Mouse (Mus musculus) midbrain, postnatal 0 days (tissue): ENCODE measurements around the gene Cpeb3. TPM values are rescaled to one million over a fixed set of nuclear protein-coding genes. Genes with fewer than 3 reads are reported as not detected.

Experiments
- ATAC-seq: fragments of 200-750 bp; cut with Nextera tagmentation; 2 replicates; pipeline ENCODE4 v1.8.0; 2017; ENCODE audit warnings: moderate number of reproducible peaks, mild to moderate bottlenecking, moderate TSS enrichment, moderate library complexity; ENCODE audit not compliant: low FRiP score
- DNase-seq: peaks from one replicate; pipeline ENCODE4 v3.0.0-alpha.2; 2015; ENCODE audit warnings: low spot score
- H3K27ac ChIP-seq: fragments of 300-500 bp; sonication (generic); 2 replicates; pipeline ENCODE4 v1.5.1; 2014; ENCODE audit warnings: low read depth, mild to moderate bottlenecking, low read length, mixed read lengths
- H3K27me3 ChIP-seq: fragments of 300-500 bp; sonication (generic); 2 replicates; pipeline ENCODE4 v1.6.1; 2014; ENCODE audit warnings: low read length, control low read depth, mixed read lengths; ENCODE audit not compliant: insufficient read depth
- H3K36me3 ChIP-seq: fragments of 300-500 bp; sonication (generic); 2 replicates; pipeline ENCODE4 v1.6.1; 2014; ENCODE audit warnings: low read length, control low read depth, mixed read lengths; ENCODE audit not compliant: insufficient read depth
- H3K4me1 ChIP-seq: fragments of 300-500 bp; sonication (generic); 2 replicates; pipeline ENCODE4 v1.6.1; 2014; ENCODE audit warnings: mild to moderate bottlenecking, control low read depth, antibody characterized with exemption, low read length, mixed read lengths; ENCODE audit not compliant: insufficient read depth
- H3K4me2 ChIP-seq: fragments of 300-500 bp; sonication (generic); 2 replicates; pipeline ENCODE4 v1.6.1; 2014; ENCODE audit warnings: low read depth, mild to moderate bottlenecking, low read length, mixed read lengths; ENCODE audit not compliant: poor library complexity, severe bottlenecking
- H3K4me3 ChIP-seq: fragments of 300-500 bp; sonication (generic); 2 replicates; pipeline ENCODE4 v1.5.1; 2014; ENCODE audit warnings: low read depth, mild to moderate bottlenecking, low read length, moderate library complexity
- H3K9ac ChIP-seq: fragments of 300-500 bp; sonication (generic); replicated peaks from 2 replicates; pipeline ENCODE4 v1.6.1; 2014; ENCODE audit warnings: mild to moderate bottlenecking, low read length, moderate library complexity, mixed read lengths; ENCODE audit not compliant: poor library complexity, severe bottlenecking
- H3K9me3 ChIP-seq: fragments of 300-500 bp; sonication (generic); 2 replicates; pipeline ENCODE4 v1.6.1; 2016; ENCODE audit warnings: low read length, control low read depth
- CTCF ChIP-seq: IDR thresholded peaks from 2 replicates; pipeline ENCODE4 v1.5.1; 2016; ENCODE audit warnings: antibody characterized with exemption, mild to moderate bottlenecking
- WGBS: fragments of 180-500 bp; shearing (Covaris S2); extraction: QIAGEN DNeasy Blood & Tissue Kit; methylation state at CpG from one replicate; pipeline ENCODE4 v1.1.7; 2014; 5-methylcytosine and 5-hydroxymethylcytosine counted together
- polyA plus RNA-seq: library from polyadenylated mRNA; unstranded; fragments of >200 nt; fragmentation: Nextera tagmentation; extraction: Ambion mirVana; gene quantifications from 2 replicates; pipeline ENCODE4 v1.2.1, GENCODE M21; 2015
- total RNA-seq: library from RNA; depleted of rRNA; stranded (reverse); fragments of >200 nt; gene quantifications from 2 replicates; pipeline ENCODE4 v1.2.3, GENCODE M21; 2014

The Cpeb3 gene
- total and polyA plus RNA-seq, 2 experiments from 2014 or later, result 11.2 to 35.4 TPM

GRCm38 (mm10) chr19:37025839-37026319, 182.5 kb downstream of the Cpeb3 start:
- no peak overlapping the region for H3K4me2 ChIP-seq

GRCm38 (mm10) chr19:37022146-37022545, 186.3 kb downstream of the Cpeb3 start:
- peaks cover 3% of the 10 kb centered on the region; the same call in 1 of the 2 replicates for H3K4me1 ChIP-seq
- DNase-seq, result no peak
- 89% methylated on average over 5 of the region's 5 CpGs for WGBS
- 0 out of 2 replicates have a peak, but pooled peaks cover 4% of the 10 kb centered on the region for H3K36me3 ChIP-seq
- H3K27ac ChIP-seq, result no peak overlapping the region
- no peak overlapping the region for H3K9ac ChIP-seq
- H3K4me3 ChIP-seq, result no peak overlapping the region
- no peak for ATAC-seq
- TF ChIP-seq CTCF, result no peak
- H3K9me3 ChIP-seq, result no peaks in the 10 kb centered on the region
- no peak overlapping the region for H3K4me2 ChIP-seq
- H3K27me3 ChIP-seq, result no peaks in the 10 kb centered on the region

More at GRCm38 (mm10) chr19:37025839-37026319, 182.5 kb downstream of the Cpeb3 start:
- no peak for TF ChIP-seq CTCF
- Histone ChIP-seq H3K27me3 (no peaks in the 10 kb centered on the region), H3K4me3 (no peak overlapping the region), H3K27ac (no peak overlapping the region), H3K9me3 (no peaks in the 10 kb centered on the region), H3K36me3 (0 out of 2 replicates have a peak, but pooled peaks cover 4% of the 10 kb centered on the region), H3K9ac (no peak overlapping the region), H3K4me1 (no peaks in the 10 kb centered on the region)
- 83% methylated on average over 13 of the region's 13 CpGs for WGBS
- ATAC-seq, result no peak
- no peak for DNase-seq

- Histone ChIP-seq H3K36me3 (0 out of 2 replicates have a peak, but pooled peaks cover 4% of the 10 kb centered on the region), H3K4me1 (peaks cover 3% of the 10 kb centered on the region; the same call in 1 of the 2 replicates), H3K9ac (no peak overlapping the region), H3K9me3 (0 out of 2 replicates have a peak, but pooled peaks cover 4% of the 10 kb centered on the region), H3K27ac (no peak overlapping the region), H3K27me3 (no peaks in the 10 kb centered on the region), H3K4me2 (no peak overlapping the region), H3K4me3 (no peak overlapping the region)
- DNase-seq (no peak), ATAC-seq (no peak)
- no peak for TF ChIP-seq CTCF
- WGBS, result 73% methylated on average over 11 of the region's 11 CpGs
Observed at GRCm38 (mm10) chr19:37020951-37021350, 187.4 kb downstream of the Cpeb3 start.

- Histone ChIP-seq H3K9me3 (0 out of 2 replicates have a peak, but pooled peaks cover 4% of the 10 kb centered on the region), H3K4me1 (peaks cover 3% of the 10 kb centered on the region; the same call in 1 of the 2 replicates), H3K4me2 (no peak overlapping the region), H3K9ac (no peak overlapping the region), H3K4me3 (no peak overlapping the region), H3K27ac (no peak overlapping the region), H3K27me3 (no peaks in the 10 kb centered on the region), H3K36me3 (0 out of 2 replicates have a peak, but pooled peaks cover 4% of the 10 kb centered on the region)
- TF ChIP-seq CTCF, result no peak
- no peak for ATAC-seq
- 81% methylated on average over 4 of the region's 5 CpGs for WGBS
- DNase-seq, result no peak
Observed at GRCm38 (mm10) chr19:37020531-37020930, 187.9 kb downstream of the Cpeb3 start.

GRCm38 (mm10) chr19:37018931-37019330, 189.5 kb downstream of the Cpeb3 start:
- Histone ChIP-seq H3K27ac (no peak overlapping the region), H3K4me3 (peak overlapping the region; percentile 26), H3K4me2 (peak overlapping the region; percentile 44), H3K36me3 (no peaks in the 10 kb centered on the region), H3K9ac (peak overlapping the region; percentile 51; the same call in 1 of the 2 replicates), H3K4me1 (peaks cover 3% of the 10 kb centered on the region; the same call in 1 of the 2 replicates), H3K27me3 (no peaks in the 10 kb centered on the region), H3K9me3 (0 out of 2 replicates have a peak, but pooled peaks cover 4% of the 10 kb centered on the region)
- ATAC-seq (no peak), DNase-seq (no peak)
- 48% methylated on average over 5 of the region's 5 CpGs for WGBS
- no peak for TF ChIP-seq CTCF

- Histone ChIP-seq H3K27me3 (no peaks in the 10 kb centered on the region), H3K27ac (no peak overlapping the region), H3K36me3 (no peaks in the 10 kb centered on the region), H3K9ac (peak overlapping the region; percentile 51; the same call in 1 of the 2 replicates), H3K9me3 (0 out of 2 replicates have a peak, but pooled peaks cover 4% of the 10 kb centered on the region), H3K4me3 (peak overlapping the region; percentile 26), H3K4me1 (peaks cover 3% of the 10 kb centered on the region; the same call in 1 of the 2 replicates), H3K4me2 (peak overlapping the region; percentile 44)
- 5% methylated on average over 26 of the region's 26 CpGs for WGBS
- DNase-seq (peak; percentile 79), ATAC-seq (peak; percentile 90)
- TF ChIP-seq CTCF, result no peak
Observed at GRCm38 (mm10) chr19:37018411-37018810, 190.0 kb downstream of the Cpeb3 start.
